Mouse (Mus musculus): ENCODE measurements around the gene Grik1. TPM values are rescaled to one million over a fixed set of nuclear protein-coding genes. Genes with fewer than 3 reads are reported as not detected.

Gene Grik1
- polyA plus RNA-seq, 1 experiment from 2014 or later, result 1.8 TPM

- H3K4me3 ChIP-seq (ENCODE audit: low read depth, low read length), result no peak overlapping the region
Measured at GRCm38 (mm10) chr16:87971911-87972310, 318.2 kb downstream of the Grik1 start.

GRCm38 (mm10) chr16:87969936-87970335, 320.1 kb downstream of the Grik1 start:
- Histone ChIP-seq H3K9ac (ENCODE audit: low read length) (no peak overlapping the region), H3K4me1 (replicated peaks; ENCODE audit: control insufficient read depth, insufficient read depth, low read length) (no peaks in the 10 kb centered on the region), H3K27me3 (ENCODE audit: control insufficient read depth, insufficient read depth, low read length) (no peaks in the 10 kb centered on the region), H3K27ac (ENCODE audit: low read depth, low read length) (no peak overlapping the region), H3K9me3 (ENCODE audit: control insufficient read depth, low read length) (no peaks in the 10 kb centered on the region), H3K4me2 (ENCODE audit: low read depth, low read length, severe bottlenecking) (no peak overlapping the region), H3K36me3 (ENCODE audit: control insufficient read depth, insufficient read depth, low read length) (no peaks in the 10 kb centered on the region), H3K4me3 (ENCODE audit: low read depth, low read length) (no peak overlapping the region)
- ATAC-seq (replicated peaks; ENCODE audit: low FRiP score) (no peak), DNase-seq (ENCODE audit: low spot score) (no peak)
- 89% methylated on average over 3 of the region's 3 CpGs for WGBS

More at GRCm38 (mm10) chr16:87971911-87972310, 318.2 kb downstream of the Grik1 start:
- H3K27ac ChIP-seq (ENCODE audit: low read depth, low read length), result no peak overlapping the region
- DNase-seq (ENCODE audit: low spot score) (no peak), ATAC-seq (replicated peaks; ENCODE audit: low FRiP score) (no peak)
- no peak overlapping the region for H3K9ac ChIP-seq (ENCODE audit: low read length)
- WGBS, result 70% methylated on average over 6 of the region's 6 CpGs
- no peaks in the 10 kb centered on the region for H3K27me3 ChIP-seq (ENCODE audit: control insufficient read depth, insufficient read depth, low read length)
- H3K4me1 ChIP-seq (replicated peaks; ENCODE audit: control insufficient read depth, insufficient read depth, low read length), result no peaks in the 10 kb centered on the region
- no peaks in the 10 kb centered on the region for H3K9me3 ChIP-seq (ENCODE audit: control insufficient read depth, low read length)
- H3K36me3 ChIP-seq (ENCODE audit: control insufficient read depth, insufficient read depth, low read length), result no peaks in the 10 kb centered on the region
- H3K4me2 ChIP-seq (ENCODE audit: low read depth, low read length, severe bottlenecking), result no peak overlapping the region

- 65% methylated on average over 6 of the region's 6 CpGs for WGBS
- Histone ChIP-seq H3K4me1 (replicated peaks; ENCODE audit: control insufficient read depth, insufficient read depth, low read length) (no peaks in the 10 kb centered on the region), H3K9ac (ENCODE audit: low read length) (no peak overlapping the region), H3K9me3 (ENCODE audit: control insufficient read depth, low read length) (no peaks in the 10 kb centered on the region), H3K27ac (ENCODE audit: low read depth, low read length) (no peak overlapping the region), H3K27me3 (ENCODE audit: control insufficient read depth, insufficient read depth, low read length) (no peaks in the 10 kb centered on the region), H3K36me3 (ENCODE audit: control insufficient read depth, insufficient read depth, low read length) (no peaks in the 10 kb centered on the region), H3K4me3 (ENCODE audit: low read depth, low read length) (no peak overlapping the region), H3K4me2 (ENCODE audit: low read depth, low read length, severe bottlenecking) (no peak overlapping the region)
- DNase-seq (ENCODE audit: low spot score), result no peak
- ATAC-seq (replicated peaks; ENCODE audit: low FRiP score), result no peak
Measured at GRCm38 (mm10) chr16:87961419-87961818, 328.6 kb downstream of the Grik1 start.

- H3K4me1 ChIP-seq (replicated peaks; ENCODE audit: control insufficient read depth, insufficient read depth, low read length), result no peaks in the 10 kb centered on the region
- H3K36me3 ChIP-seq (ENCODE audit: control insufficient read depth, insufficient read depth, low read length), result no peaks in the 10 kb centered on the region
- ATAC-seq (replicated peaks; ENCODE audit: low FRiP score), result no peak
- 93% methylated on average over 10 of the region's 10 CpGs for WGBS
- no peak overlapping the region for H3K4me2 ChIP-seq (ENCODE audit: low read depth, low read length, severe bottlenecking)
- DNase-seq (ENCODE audit: low spot score), result no peak
- no peak overlapping the region for H3K9ac ChIP-seq (ENCODE audit: low read length)
- H3K27ac ChIP-seq (ENCODE audit: low read depth, low read length), result no peak overlapping the region
- no peak overlapping the region for H3K4me3 ChIP-seq (ENCODE audit: low read depth, low read length)
- no peaks in the 10 kb centered on the region for H3K9me3 ChIP-seq (ENCODE audit: control insufficient read depth, low read length)
- no peaks in the 10 kb centered on the region for H3K27me3 ChIP-seq (ENCODE audit: control insufficient read depth, insufficient read depth, low read length)
Measured at GRCm38 (mm10) chr16:87957449-87957848, 332.6 kb downstream of the Grik1 start.

- Histone ChIP-seq H3K27me3 (ENCODE audit: control insufficient read depth, insufficient read depth, low read length) (no peaks in the 10 kb centered on the region), H3K9ac (ENCODE audit: low read length) (no peak overlapping the region), H3K4me3 (ENCODE audit: low read depth, low read length) (no peak overlapping the region), H3K9me3 (ENCODE audit: control insufficient read depth, low read length) (no peaks in the 10 kb centered on the region), H3K4me1 (replicated peaks; ENCODE audit: control insufficient read depth, insufficient read depth, low read length) (no peaks in the 10 kb centered on the region), H3K4me2 (ENCODE audit: low read depth, low read length, severe bottlenecking) (no peak overlapping the region), H3K36me3 (ENCODE audit: control insufficient read depth, insufficient read depth, low read length) (no peaks in the 10 kb centered on the region), H3K27ac (ENCODE audit: low read depth, low read length) (no peak overlapping the region)
- DNase-seq (ENCODE audit: low spot score) (no peak), ATAC-seq (replicated peaks; ENCODE audit: low FRiP score) (no peak)
- WGBS, result 83% methylated on average over 5 of the region's 5 CpGs
Measured at GRCm38 (mm10) chr16:87956178-87956577, 333.9 kb downstream of the Grik1 start.

GRCm38 (mm10) chr16:87954715-87955441, 335.2 kb downstream of the Grik1 start:
- no peak overlapping the region for H3K4me2 ChIP-seq (ENCODE audit: low read depth, low read length, severe bottlenecking)
- H3K9ac ChIP-seq (ENCODE audit: low read length), result no peak overlapping the region
- no peaks in the 10 kb centered on the region for H3K4me1 ChIP-seq (replicated peaks; ENCODE audit: control insufficient read depth, insufficient read depth, low read length)
- DNase-seq (ENCODE audit: low spot score) (no peak), ATAC-seq (replicated peaks; ENCODE audit: low FRiP score) (no peak; the same call in 1 of the 2 replicates)
- no peak overlapping the region for H3K27ac ChIP-seq (ENCODE audit: low read depth, low read length)
- no peaks in the 10 kb centered on the region for H3K9me3 ChIP-seq (ENCODE audit: control insufficient read depth, low read length)
- H3K27me3 ChIP-seq (ENCODE audit: control insufficient read depth, insufficient read depth, low read length), result no peaks in the 10 kb centered on the region
- H3K36me3 ChIP-seq (ENCODE audit: control insufficient read depth, insufficient read depth, low read length), result no peaks in the 10 kb centered on the region
- WGBS, result 84% methylated on average over 9 of the region's 9 CpGs
- H3K4me3 ChIP-seq (ENCODE audit: low read depth, low read length), result no peak overlapping the region

- H3K9ac ChIP-seq (ENCODE audit: low read length), result no peak overlapping the region
- no peaks in the 10 kb centered on the region for H3K9me3 ChIP-seq (ENCODE audit: control insufficient read depth, low read length)
- no peak overlapping the region for H3K4me2 ChIP-seq (ENCODE audit: low read depth, low read length, severe bottlenecking)
- no peak for DNase-seq (ENCODE audit: low spot score)
- WGBS, result 93% methylated on average over 4 of the region's 4 CpGs
- no peak for ATAC-seq (replicated peaks; ENCODE audit: low FRiP score)
- no peaks in the 10 kb centered on the region for H3K4me1 ChIP-seq (replicated peaks; ENCODE audit: control insufficient read depth, insufficient read depth, low read length)
- H3K27ac ChIP-seq (ENCODE audit: low read depth, low read length), result no peak overlapping the region
- no peak overlapping the region for H3K4me3 ChIP-seq (ENCODE audit: low read depth, low read length)
- no peaks in the 10 kb centered on the region for H3K36me3 ChIP-seq (ENCODE audit: control insufficient read depth, insufficient read depth, low read length)
- no peaks in the 10 kb centered on the region for H3K27me3 ChIP-seq (ENCODE audit: control insufficient read depth, insufficient read depth, low read length)
Measured at GRCm38 (mm10) chr16:87953176-87953575, 336.9 kb downstream of the Grik1 start.

- H3K9ac ChIP-seq (ENCODE audit: low read length), result no peak overlapping the region
- no peak overlapping the region for H3K4me2 ChIP-seq (ENCODE audit: low read depth, low read length, severe bottlenecking)
- H3K36me3 ChIP-seq (ENCODE audit: control insufficient read depth, insufficient read depth, low read length), result no peaks in the 10 kb centered on the region
- no peak overlapping the region for H3K27ac ChIP-seq (ENCODE audit: low read depth, low read length)
- no peaks in the 10 kb centered on the region for H3K4me1 ChIP-seq (replicated peaks; ENCODE audit: control insufficient read depth, insufficient read depth, low read length)
- DNase-seq (ENCODE audit: low spot score) (no peak), ATAC-seq (replicated peaks; ENCODE audit: low FRiP score) (no peak)
- H3K4me3 ChIP-seq (ENCODE audit: low read depth, low read length), result no peak overlapping the region
- WGBS, result 96% methylated on average over 11 of the region's 11 CpGs
- H3K27me3 ChIP-seq (ENCODE audit: control insufficient read depth, insufficient read depth, low read length), result no peaks in the 10 kb centered on the region
- no peaks in the 10 kb centered on the region for H3K9me3 ChIP-seq (ENCODE audit: control insufficient read depth, low read length)
Measured at GRCm38 (mm10) chr16:87949881-87950280, 340.2 kb downstream of the Grik1 start.

GRCm38 (mm10) chr16:87948122-87948521, 341.9 kb downstream of the Grik1 start:
- no peaks in the 10 kb centered on the region for H3K9me3 ChIP-seq (ENCODE audit: control insufficient read depth, low read length)
- no peak overlapping the region for H3K4me2 ChIP-seq (ENCODE audit: low read depth, low read length, severe bottlenecking)
- WGBS, result 79% methylated on average over 4 of the region's 4 CpGs
- H3K9ac ChIP-seq (ENCODE audit: low read length), result no peak overlapping the region
- no peak for DNase-seq (ENCODE audit: low spot score)
- H3K36me3 ChIP-seq (ENCODE audit: control insufficient read depth, insufficient read depth, low read length), result no peaks in the 10 kb centered on the region
- ATAC-seq (replicated peaks; ENCODE audit: low FRiP score), result no peak
- H3K27me3 ChIP-seq (ENCODE audit: control insufficient read depth, insufficient read depth, low read length), result no peaks in the 10 kb centered on the region
- no peak overlapping the region for H3K27ac ChIP-seq (ENCODE audit: low read depth, low read length)
- H3K4me3 ChIP-seq (ENCODE audit: low read depth, low read length), result no peak overlapping the region
- no peaks in the 10 kb centered on the region for H3K4me1 ChIP-seq (replicated peaks; ENCODE audit: control insufficient read depth, insufficient read depth, low read length)
